Mouse (Mus musculus): ENCODE data around the gene Spag8.

Spag8 gene

DNA sequence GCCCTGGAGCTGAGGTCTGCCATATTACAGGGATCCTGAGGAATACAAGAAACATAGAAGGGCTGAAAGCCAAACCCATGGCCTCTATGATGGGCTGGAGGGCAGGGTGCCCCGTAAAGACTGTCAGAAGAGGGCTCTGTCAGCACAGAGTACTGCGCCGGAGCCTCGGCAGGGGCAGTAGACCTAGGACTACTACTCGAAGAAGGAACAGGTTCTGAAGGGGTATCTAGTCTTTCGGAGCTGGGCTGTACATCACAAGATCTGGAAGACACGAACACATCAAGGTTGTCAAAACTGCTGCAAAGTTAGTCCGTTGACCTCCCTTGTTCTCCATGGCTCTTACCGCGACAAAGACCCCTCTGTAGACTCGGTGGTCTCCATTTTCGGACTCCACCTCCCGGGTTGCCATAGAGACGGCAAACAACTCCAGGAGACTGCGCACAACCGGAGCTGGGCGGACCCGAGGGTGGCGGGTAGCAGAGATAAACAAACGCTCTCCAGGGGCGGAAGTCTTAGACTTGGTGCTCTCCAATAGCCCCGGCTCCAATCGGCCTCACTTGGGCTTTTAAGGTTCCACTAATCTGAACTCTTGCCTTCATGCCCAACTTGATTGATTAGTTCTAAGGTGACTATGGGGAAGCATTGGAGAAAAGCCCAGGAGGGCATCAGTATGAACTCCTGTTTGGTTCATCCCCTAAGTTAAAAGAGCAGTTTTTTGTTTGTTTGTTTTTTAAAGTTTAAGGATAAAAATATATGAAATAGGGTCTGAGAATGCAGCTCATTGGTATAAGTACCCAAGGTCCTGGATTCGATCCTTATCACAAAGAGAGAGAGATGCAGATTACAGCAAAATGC is at the start of gene Spag8:
Gene Spag8, minus strand, starts transcription at position 434 of the 855 bp plus-strand sequence.
- peak; percentile 75 for DNase-seq (ENCODE audit: low read depth, low spot score)

GRCm38 (mm10) chr4:43700707-43701106 is 47.3 kb upstream of the Spag8 start, which contains the start of gene Olfr70:
Olfr70 (minus strand) TSS chr4:43700807.
- DNase-seq (ENCODE audit: low read depth, low spot score): no peak

DNA sequence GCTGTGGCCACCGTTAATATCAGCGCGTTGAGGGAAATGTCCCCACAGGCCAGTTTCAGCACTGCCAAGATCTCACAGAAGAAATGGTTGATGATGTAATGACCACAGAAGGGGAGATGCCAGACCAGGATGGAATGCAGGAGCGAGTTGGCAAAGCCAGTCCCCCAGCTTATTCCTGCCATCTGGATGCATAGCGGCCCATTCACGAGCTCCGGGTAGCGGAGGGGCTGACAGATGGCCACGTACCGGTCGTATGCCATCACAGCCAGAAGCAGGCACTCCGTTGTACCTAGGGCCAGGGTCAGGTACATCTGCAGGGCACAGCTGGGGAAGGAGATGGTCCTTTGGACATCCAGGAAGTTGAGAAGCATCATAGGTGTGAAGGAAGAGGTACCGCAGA is 43.2 kb upstream of the Spag8 start:
- no peak for DNase-seq (ENCODE audit: low read depth, low spot score)

- no peak for DNase-seq (ENCODE audit: low read depth, low spot score)
These were observed 41.9 kb upstream of the Spag8 start for GRCm38 (mm10) chr4:43695249-43695671.

- no peak for DNase-seq (ENCODE audit: low read depth, low spot score)
These were observed 41.2 kb upstream of the Spag8 start for GRCm38 (mm10) chr4:43694439-43695248.

DNA sequence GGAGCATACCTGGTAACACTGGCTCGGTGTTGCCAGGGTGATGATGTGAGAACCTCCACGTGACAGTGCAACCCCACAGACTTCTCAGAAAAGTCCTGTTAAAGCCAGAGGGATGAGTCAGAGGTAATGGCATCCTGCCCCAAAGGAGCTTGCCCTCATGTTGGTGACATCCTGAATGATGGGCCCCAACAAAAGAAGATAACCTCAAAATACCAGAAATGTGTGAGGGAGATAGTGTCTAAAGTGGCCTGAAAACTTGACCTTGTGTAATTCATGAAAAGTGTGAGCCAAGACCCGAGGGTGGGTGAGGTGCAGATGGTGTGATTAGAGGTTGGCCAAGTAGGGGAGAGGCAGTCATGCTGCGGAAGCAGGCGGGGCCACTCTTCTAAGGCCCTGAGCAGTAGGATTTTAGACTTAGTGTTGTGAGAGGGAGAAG is 40.4 kb upstream of the Spag8 start:
- DNase-seq (ENCODE audit: low read depth, low spot score): no peak

GRCm38 (mm10) chr4:43691026-43691425 is 37.6 kb upstream of the Spag8 start:
- no peak for DNase-seq (ENCODE audit: low read depth, low spot score)

- no peak for DNase-seq (ENCODE audit: low read depth, low spot score)
These were observed 36.6 kb upstream of the Spag8 start for GRCm38 (mm10) chr4:43690021-43690420.

GRCm38 (mm10) chr4:43679416-43680043 is 26.1 kb upstream of the Spag8 start:
- DNase-seq (ENCODE audit: low read depth, low spot score): no peak

DNA sequence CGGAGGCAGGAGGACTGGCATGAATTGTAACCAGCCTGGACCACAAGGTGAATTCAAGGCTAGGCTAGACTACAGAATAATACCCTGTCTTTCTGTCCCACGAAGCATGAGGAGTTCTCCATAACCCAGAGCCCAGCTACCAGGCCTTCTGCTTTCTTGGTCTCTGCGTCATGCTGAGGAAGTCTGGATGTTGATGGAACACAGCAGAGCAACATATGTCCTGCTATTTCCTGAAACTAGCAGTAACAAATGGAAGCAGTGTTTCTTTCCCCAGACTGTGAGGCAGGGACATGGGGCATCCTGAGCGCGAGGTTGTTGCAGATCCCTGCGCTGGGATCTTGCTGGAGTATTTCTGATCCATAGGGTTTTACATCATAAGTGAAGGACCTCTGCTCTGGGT is 25.1 kb upstream of the Spag8 start:
- no peak for DNase-seq (ENCODE audit: low read depth, low spot score)

DNA sequence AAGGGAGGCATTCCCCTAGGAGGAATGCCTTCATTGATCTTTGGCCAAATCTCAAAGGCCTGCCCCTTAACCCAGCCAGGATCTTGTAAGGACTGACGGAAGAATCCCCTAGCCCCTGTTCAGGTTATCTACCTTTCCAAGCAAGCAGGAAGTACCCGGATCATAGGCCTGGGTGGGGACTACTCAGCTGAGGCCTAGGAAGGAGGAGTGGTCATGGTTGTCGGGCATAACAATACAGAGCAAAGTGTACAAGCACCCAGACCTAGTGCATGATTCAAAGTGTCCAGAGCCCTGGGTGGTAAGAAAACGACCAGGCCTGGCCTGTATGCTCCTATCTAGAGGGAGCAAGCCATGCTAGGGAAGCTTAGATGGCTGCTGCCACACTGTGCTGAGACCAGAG is 22.2 kb upstream of the Spag8 start:
- DNase-seq (ENCODE audit: low read depth, low spot score): no peak

DNA sequence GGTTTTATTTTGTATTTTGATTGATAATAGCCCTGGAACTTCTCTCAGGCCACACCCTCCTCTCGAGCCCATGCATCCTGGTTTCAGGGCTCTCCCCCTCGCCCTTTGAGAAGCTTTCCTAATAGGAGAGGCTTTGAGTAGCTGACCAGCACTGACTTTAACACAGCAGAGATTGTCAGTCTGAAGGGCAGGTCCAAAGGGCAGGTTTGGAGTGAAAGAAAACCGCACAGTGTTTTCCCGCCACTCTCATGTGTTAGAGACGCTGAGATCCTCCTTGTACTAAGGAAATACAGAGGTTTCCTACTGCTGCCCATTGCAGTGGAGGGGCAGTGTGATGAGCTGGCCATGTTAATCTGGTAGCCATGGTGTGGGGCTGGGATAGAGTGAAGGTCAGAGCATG is 21.6 kb upstream of the Spag8 start:
- no peak for DNase-seq (ENCODE audit: low read depth, low spot score)

- DNase-seq (ENCODE audit: low read depth, low spot score): no peak
These were observed 20.3 kb upstream of the Spag8 start for GRCm38 (mm10) chr4:43673703-43674102.

DNA sequence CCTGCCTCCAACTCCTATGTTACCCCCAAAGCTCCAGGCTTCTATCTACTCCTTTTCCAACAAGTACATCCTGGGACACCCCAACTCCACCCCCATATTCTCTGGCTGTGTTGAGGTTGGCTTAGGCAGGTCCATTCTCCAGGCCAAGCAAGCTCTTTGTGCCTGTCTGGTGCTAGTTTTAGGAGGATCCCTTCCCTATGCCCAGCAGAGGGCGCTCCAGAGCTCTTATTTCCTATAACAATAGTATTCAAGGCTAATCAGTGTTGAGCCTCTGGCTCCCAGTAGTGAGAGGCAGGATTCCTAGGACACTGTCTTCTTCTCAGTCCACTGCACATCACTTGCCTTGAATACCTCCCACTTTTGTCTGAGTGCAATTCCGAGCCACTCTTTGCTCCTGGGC is 18.7 kb upstream of the Spag8 start:
- DNase-seq (ENCODE audit: low read depth, low spot score): peak; percentile 93

DNA sequence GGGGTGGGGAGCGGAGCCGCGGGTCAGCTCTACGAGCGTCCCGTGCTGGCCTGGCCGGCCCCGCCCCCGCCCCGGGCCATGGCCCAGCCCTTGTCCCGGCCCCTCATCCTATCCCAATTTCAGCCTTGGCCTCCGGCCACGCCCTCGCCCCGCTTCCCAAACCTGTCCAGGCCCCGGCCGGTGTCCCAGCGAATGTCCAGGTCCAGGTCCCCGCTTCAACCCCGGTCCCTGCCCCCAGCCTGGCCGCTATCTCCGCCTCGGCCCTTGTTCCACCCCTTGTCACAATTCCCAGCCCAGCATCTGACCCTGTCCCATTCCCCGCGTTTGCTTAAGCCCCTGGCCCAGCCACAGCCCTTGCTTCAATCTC is 16.0 kb upstream of the Spag8 start:
- DNase-seq (ENCODE audit: low read depth, low spot score): peak; percentile 60

GRCm38 (mm10) chr4:43668782-43669427 is 15.5 kb upstream of the Spag8 start, which contains the start of the genes Tmem8b and Fam221b:
Tmem8b (plus strand) TSS chr4:43668971.
Fam221b (minus strand) TSS chr4:43669145.
- DNase-seq (ENCODE audit: low read depth, low spot score): peak; percentile 84

- DNase-seq (ENCODE audit: low read depth, low spot score): peak; percentile 40
These were observed 13.0 kb upstream of the Spag8 start for GRCm38 (mm10) chr4:43666412-43666811.

DNA sequence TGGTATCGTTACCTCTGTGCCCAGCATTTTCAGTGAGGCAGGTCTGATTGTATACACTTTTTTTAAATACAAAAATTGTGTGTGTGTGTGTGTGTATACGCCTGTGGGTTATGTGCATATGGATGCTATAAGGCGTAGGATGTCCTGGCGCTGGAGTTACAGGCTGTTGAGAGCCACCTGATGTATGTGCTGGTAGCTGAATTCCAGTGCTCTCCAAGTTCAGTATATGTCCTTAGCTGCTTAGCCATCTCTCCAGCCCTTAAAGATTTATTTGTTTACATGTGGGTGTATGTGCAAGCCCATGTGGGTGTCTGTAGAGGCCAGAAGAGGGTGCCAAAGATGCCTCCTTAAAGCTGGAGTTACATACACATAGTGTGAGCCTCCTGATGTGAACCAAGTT is 3.8 kb upstream of the Spag8 start:
- DNase-seq (ENCODE audit: low read depth, low spot score): no peak

DNA sequence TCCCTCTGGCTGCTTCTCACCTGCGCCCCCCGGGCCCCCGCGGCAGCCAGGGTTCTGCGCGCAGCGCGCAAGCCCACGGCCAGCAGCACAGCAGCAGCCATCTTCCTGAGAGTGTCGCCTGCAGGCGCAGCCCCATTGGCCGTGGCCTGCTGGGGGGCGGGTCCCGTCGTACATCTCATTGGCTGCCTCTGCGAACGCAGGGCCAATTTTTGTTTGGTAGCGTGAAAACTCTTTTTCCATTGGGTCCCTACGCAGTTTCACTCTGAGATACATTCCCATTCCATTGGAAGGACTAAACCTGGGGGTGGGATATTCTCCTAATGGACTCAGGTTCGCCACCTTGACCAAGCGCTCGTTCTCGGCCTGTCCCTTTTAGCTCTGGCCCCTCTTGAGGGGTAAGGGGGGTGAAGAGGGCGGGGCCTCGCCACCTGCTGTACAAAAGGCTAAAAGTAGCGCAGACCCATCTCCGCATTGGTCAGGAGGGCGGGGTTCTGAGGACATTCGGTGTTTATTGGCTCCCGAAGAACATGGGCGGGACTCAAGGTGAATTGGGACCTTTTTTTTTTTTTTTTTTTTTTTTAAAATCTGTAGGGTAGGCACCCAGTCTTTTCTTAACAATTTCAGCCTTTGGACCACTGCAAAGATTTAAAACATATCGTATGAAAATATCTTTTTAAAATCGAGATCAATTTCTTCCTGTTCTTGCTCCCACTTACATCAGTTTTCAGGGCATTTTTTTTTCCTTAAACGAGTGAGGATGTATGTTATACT is 3.1 kb upstream of the Spag8 start, which contains the start of gene Hint2:
Gene Hint2, minus strand, starts transcription at position 128 of the 771 bp plus-strand sequence.
- DNase-seq (ENCODE audit: low read depth, low spot score): peak; percentile 97

- DNase-seq (ENCODE audit: low read depth, low spot score): no peak
These were observed 2.4 kb upstream of the Spag8 start for GRCm38 (mm10) chr4:43655656-43656338.
